Mouse (Mus musculus) kidney, adult 2 months (tissue): ENCODE results near the gene Wdr62.

ENCODE experiments used
- CTCF ChIP-seq: fragments of 200-500 bp; conservative IDR thresholded peaks from 2 replicates; pipeline ENCODE4 v1.5.1; 2011; ENCODE audit warnings: low read depth, mild to moderate bottlenecking, control low read depth, low read length, moderate library complexity, mixed read lengths; ENCODE audit not compliant: insufficient read depth, insufficient read length
- POLR2A ChIP-seq: fragments of 200-500 bp; IDR thresholded peaks from one replicate; pipeline ENCODE4 v1.6.1; 2011; ENCODE audit warnings: low read depth, low read length, control low read depth

DNA sequence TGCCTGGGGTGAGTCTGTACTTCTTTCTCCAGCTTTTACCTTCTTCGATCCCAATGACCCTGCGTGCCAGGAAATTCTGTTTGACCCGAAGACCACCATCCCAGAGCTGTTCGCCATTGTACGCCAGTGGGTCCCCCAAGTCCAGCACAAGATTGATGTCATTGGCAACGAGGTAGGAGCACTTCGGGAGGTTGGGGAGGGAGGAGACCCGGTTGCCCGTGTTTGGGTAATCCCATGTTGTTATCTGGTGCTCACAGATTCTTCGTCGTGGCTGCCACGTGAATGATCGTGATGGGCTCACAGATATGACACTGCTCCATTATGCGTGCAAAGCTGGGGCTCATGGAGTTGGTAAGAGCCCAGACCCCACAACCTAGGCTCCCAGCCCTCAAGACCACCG, 16.6 kb upstream of the Wdr62 start:
- TF ChIP-seq POLR2A (no peak), CTCF (no peak)
